Mouse (Mus musculus) midbrain, embryonic 15.5 days (tissue): ENCODE data around the gene Phf21a. TPM values are rescaled to one million over a fixed set of nuclear protein-coding genes. Genes with fewer than 3 reads are reported as not detected.

ENCODE experiments used
- ATAC-seq: fragments of 200-750 bp; cut with Nextera tagmentation; replicated peaks from 2 replicates; pipeline ENCODE4 v1.8.0; 2017; ENCODE audit warnings: moderate TSS enrichment
- H3K27ac ChIP-seq: fragments of 300-500 bp; sonication (generic); 2 replicates; pipeline ENCODE4 v1.5.1; 2015; ENCODE audit warnings: mild to moderate bottlenecking, inconsistent platforms
- H3K27me3 ChIP-seq: fragments of 300-500 bp; sonication (generic); replicated peaks from 2 replicates; pipeline ENCODE4 v1.6.1; 2015; ENCODE audit warnings: inconsistent platforms
- H3K36me3 ChIP-seq: fragments of 300-500 bp; sonication (generic); replicated peaks from 2 replicates; pipeline ENCODE4 v1.6.1; 2015; ENCODE audit warnings: inconsistent platforms
- H3K4me1 ChIP-seq: fragments of 300-500 bp; sonication (generic); 2 replicates; pipeline ENCODE4 v1.6.1; 2015; ENCODE audit warnings: inconsistent platforms
- H3K4me2 ChIP-seq: fragments of 300-500 bp; sonication (generic); 2 replicates; pipeline ENCODE4 v1.6.1; 2015; ENCODE audit warnings: inconsistent platforms, mild to moderate bottlenecking, moderate library complexity
- H3K4me3 ChIP-seq: fragments of 300-500 bp; sonication (generic); 2 replicates; pipeline ENCODE4 v1.5.1; 2015; ENCODE audit warnings: mild to moderate bottlenecking, inconsistent platforms
- H3K9ac ChIP-seq: fragments of 300-500 bp; sonication (generic); 2 replicates; pipeline ENCODE4 v1.6.1; 2015; ENCODE audit warnings: mild to moderate bottlenecking, inconsistent platforms
- H3K9me3 ChIP-seq: fragments of 300-500 bp; sonication (generic); 2 replicates; pipeline ENCODE4 v1.6.1; 2016; ENCODE audit warnings: inconsistent platforms
- WGBS: fragments of 180-500 bp; shearing (Covaris S2); methylation state at CpG from one replicate; pipeline ENCODE4 v1.1.7; 2015; ENCODE audit warnings: mixed read lengths; 5-methylcytosine and 5-hydroxymethylcytosine counted together
- polyA plus RNA-seq: library from polyadenylated mRNA; unstranded; fragments of >200 nt; fragmentation: Nextera tagmentation; extraction: Ambion mirVana; gene quantifications from 2 replicates; pipeline ENCODE4 v1.2.1, GENCODE M21; 2015

Gene Phf21a
- 37.2 and 40.4 TPM in 2 replicates for polyA plus RNA-seq

GRCm38 (mm10) chr2:92092817-92093216, at the start of gene Phf21a:
Gene Phf21a (plus strand): TSS chr2:92093117.
- Histone ChIP-seq H3K4me2 (no peak within 1 kb of the TSS), H3K27me3 (no peaks in the 10 kb centered on the region), H3K4me1 (no peaks in the 10 kb centered on the region), H3K36me3 (no peaks in the 10 kb centered on the region), H3K27ac (no peak within 1 kb of the TSS), H3K4me3 (no peak within 1 kb of the TSS), H3K9me3 (no peaks in the 10 kb centered on the region), H3K9ac (no peak within 1 kb of the TSS)
- no peak for ATAC-seq
- 86% methylated on average over 2 of the region's 2 CpGs for WGBS

DNA sequence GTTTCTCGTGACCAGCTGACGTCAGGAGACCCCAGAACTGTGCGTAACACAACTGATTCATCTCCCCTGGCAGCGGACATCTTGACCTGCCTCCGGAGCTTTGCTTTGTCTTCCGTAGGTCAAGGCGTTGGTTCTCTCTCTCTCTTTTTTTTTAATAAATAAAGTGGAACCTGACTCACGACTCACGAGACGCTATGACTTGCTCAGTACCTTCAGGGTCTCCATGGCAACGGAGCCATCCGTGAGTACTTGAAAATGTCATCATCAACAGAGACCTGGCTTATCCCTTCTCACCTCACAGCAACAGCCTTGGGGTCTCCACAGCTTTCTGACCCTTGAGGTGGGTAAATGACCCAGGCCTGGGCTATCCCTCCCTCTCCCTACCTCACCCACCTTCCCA, 49.6 kb upstream of the Phf21a start:
- H3K4me2 ChIP-seq: no peak overlapping the region
- 73% methylated on average over 12 of the region's 12 CpGs for WGBS
- H3K27ac ChIP-seq: no peak overlapping the region; the same call in 1 of the 2 replicates
- no peaks in the 10 kb centered on the region for H3K27me3 ChIP-seq
- H3K4me1 ChIP-seq: no peaks in the 10 kb centered on the region
- H3K9ac ChIP-seq: no peak overlapping the region
- no peak overlapping the region for H3K4me3 ChIP-seq
- no peak for ATAC-seq
- H3K9me3 ChIP-seq: no peaks in the 10 kb centered on the region
- H3K36me3 ChIP-seq: no peaks in the 10 kb centered on the region

- Histone ChIP-seq H3K4me3 (no peak overlapping the region), H3K36me3 (no peaks in the 10 kb centered on the region), H3K27me3 (no peaks in the 10 kb centered on the region), H3K9ac (no peak overlapping the region), H3K4me2 (no peak overlapping the region), H3K9me3 (no peaks in the 10 kb centered on the region), H3K4me1 (no peaks in the 10 kb centered on the region), H3K27ac (no peak overlapping the region)
- no peak for ATAC-seq
- 36% methylated on average over 4 of the region's 4 CpGs for WGBS
Observed at GRCm38 (mm10) chr2:92047601-92048000, 45.3 kb upstream of the Phf21a start.

- WGBS: 77% methylated on average over 9 of the region's 9 CpGs
- no peaks in the 10 kb centered on the region for H3K9me3 ChIP-seq
- no peaks in the 10 kb centered on the region for H3K4me1 ChIP-seq
- H3K36me3 ChIP-seq: no peaks in the 10 kb centered on the region
- no peak overlapping the region for H3K27ac ChIP-seq
- no peaks in the 10 kb centered on the region for H3K27me3 ChIP-seq
- no peak for ATAC-seq
- no peak overlapping the region for H3K4me3 ChIP-seq
- no peak overlapping the region for H3K9ac ChIP-seq
- H3K4me2 ChIP-seq: no peak overlapping the region
Observed at GRCm38 (mm10) chr2:92048034-92048690, 44.8 kb upstream of the Phf21a start.

DNA sequence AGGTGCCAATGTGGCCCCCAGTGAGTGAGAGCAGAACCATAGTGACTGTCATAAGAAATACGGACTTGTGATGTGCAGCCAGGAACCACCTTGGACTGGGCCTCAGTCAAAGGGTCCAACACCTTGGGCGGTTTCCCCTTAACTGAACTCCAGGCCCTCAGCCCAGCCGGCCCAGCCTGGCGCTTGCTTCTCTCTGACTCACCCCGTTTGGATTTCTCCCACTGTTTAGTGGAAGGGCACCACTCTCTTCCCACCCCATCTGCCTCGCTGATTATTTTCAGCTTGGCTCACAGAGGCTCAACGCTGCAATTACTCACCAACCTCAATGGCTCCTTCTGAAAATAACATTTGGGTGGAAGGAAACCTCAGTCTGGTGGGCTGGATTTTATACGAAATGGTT, 40.7 kb upstream of the Phf21a start:
- ATAC-seq: no peak
- no peaks in the 10 kb centered on the region for H3K9me3 ChIP-seq
- no peak overlapping the region for H3K4me3 ChIP-seq
- H3K27ac ChIP-seq: no peak overlapping the region
- no peaks in the 10 kb centered on the region for H3K36me3 ChIP-seq
- no peak overlapping the region for H3K4me2 ChIP-seq
- H3K27me3 ChIP-seq: peaks cover 26% of the 10 kb centered on the region
- 85% methylated on average over 8 of the region's 8 CpGs for WGBS
- no peak overlapping the region for H3K9ac ChIP-seq
- H3K4me1 ChIP-seq: peaks cover 13% of the 10 kb centered on the region

GRCm38 (mm10) chr2:92052754-92053153, 40.2 kb upstream of the Phf21a start:
- Histone ChIP-seq H3K27me3 (peaks cover 31% of the 10 kb centered on the region), H3K36me3 (no peaks in the 10 kb centered on the region), H3K4me3 (no peak overlapping the region), H3K27ac (no peak overlapping the region), H3K9me3 (no peaks in the 10 kb centered on the region), H3K9ac (no peak overlapping the region), H3K4me2 (no peak overlapping the region), H3K4me1 (peaks cover 13% of the 10 kb centered on the region)
- no peak for ATAC-seq
- 56% methylated on average over 2 of the region's 2 CpGs for WGBS

DNA sequence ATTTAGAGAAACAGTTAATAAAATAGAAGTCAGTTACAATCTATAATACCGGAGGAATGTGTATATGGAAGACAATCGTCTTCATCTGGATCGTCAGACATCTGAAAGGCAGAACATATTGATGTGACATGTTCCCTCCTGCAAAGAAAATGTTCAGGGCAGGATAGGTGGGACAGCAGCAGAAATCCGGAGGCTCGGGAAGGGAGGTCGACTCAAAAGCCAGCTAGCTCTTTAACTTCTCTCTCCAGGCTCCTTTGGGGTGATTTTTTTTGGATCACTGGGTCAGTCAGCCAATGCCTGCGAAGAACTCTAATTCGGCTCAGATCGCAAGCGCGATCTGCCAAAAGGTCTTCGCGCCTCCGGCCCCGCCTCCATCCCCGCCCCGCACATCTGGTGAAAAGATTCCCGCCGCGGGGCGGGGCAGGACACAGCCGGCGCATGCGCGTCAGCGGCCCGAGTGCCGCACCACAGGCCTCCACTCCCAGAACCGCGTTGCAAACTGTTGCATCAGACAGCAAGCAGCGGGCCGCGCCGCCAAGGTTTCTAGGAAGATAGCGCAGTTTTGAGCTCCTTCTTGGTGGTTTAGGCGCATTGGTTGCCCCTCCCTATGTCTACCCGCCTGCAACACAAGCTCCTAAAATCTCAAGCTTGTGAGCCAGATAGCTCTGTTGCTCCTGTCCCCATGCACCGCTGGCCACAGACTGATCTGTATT, 37.7 kb upstream of the Phf21a start:
- Histone ChIP-seq H3K27ac (peak overlapping the region; percentile 57; the same call in 1 of the 2 replicates), H3K4me1 (peaks cover 22% of the 10 kb centered on the region), H3K36me3 (no peaks in the 10 kb centered on the region), H3K4me2 (peak overlapping the region; percentile 83), H3K27me3 (peaks cover 32% of the 10 kb centered on the region), H3K9me3 (no peaks in the 10 kb centered on the region), H3K9ac (0 out of 2 replicates have a peak overlapping the region, but pooled peaks have one; percentile 29), H3K4me3 (peak overlapping the region; percentile 42)
- WGBS: 1% methylated on average over 38 of the region's 38 CpGs
- ATAC-seq: peak; percentile 58

DNA sequence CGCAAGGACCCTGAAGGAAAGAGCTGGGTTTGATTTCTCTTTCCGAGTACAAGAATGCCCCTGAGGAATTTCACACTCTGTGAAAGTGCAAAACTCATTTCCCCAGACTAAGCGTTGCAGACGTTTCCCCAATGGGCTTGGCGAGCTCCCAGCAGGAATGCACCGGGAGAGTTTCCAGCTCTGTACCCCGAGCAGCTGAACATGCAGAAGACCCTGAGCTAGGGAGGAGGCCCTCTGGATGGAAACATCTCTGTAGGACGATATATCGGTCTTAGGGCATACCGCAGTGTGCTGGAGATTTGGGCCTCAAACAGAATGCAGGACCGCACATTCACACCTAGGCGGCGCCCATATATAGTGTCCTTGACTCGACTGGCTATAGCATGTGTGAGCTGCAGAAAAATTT, 37.1 kb upstream of the Phf21a start:
- peaks cover 32% of the 10 kb centered on the region for H3K27me3 ChIP-seq
- peak overlapping the region; percentile 57; the same call in 1 of the 2 replicates for H3K27ac ChIP-seq
- H3K9ac ChIP-seq: 0 out of 2 replicates have a peak overlapping the region, but pooled peaks have one; percentile 29
- peak overlapping the region; percentile 83 for H3K4me2 ChIP-seq
- peak overlapping the region; percentile 42 for H3K4me3 ChIP-seq
- WGBS: under 1% methylated on average over 14 of the region's 14 CpGs
- H3K4me1 ChIP-seq: peaks cover 24% of the 10 kb centered on the region
- no peaks in the 10 kb centered on the region for H3K9me3 ChIP-seq
- H3K36me3 ChIP-seq: no peaks in the 10 kb centered on the region
- peak; percentile 45; the same call in 1 of the 2 replicates for ATAC-seq

- peaks cover 32% of the 10 kb centered on the region for H3K27me3 ChIP-seq
- no peak overlapping the region for H3K27ac ChIP-seq
- H3K9me3 ChIP-seq: no peaks in the 10 kb centered on the region
- H3K36me3 ChIP-seq: no peaks in the 10 kb centered on the region
- 85% methylated on average over 13 of the region's 13 CpGs for WGBS
- H3K4me3 ChIP-seq: no peak overlapping the region
- peaks cover 24% of the 10 kb centered on the region for H3K4me1 ChIP-seq
- no peak overlapping the region for H3K9ac ChIP-seq
- no peak overlapping the region for H3K4me2 ChIP-seq
- no peak for ATAC-seq
Observed at GRCm38 (mm10) chr2:92056760-92057159, 36.2 kb upstream of the Phf21a start.

DNA sequence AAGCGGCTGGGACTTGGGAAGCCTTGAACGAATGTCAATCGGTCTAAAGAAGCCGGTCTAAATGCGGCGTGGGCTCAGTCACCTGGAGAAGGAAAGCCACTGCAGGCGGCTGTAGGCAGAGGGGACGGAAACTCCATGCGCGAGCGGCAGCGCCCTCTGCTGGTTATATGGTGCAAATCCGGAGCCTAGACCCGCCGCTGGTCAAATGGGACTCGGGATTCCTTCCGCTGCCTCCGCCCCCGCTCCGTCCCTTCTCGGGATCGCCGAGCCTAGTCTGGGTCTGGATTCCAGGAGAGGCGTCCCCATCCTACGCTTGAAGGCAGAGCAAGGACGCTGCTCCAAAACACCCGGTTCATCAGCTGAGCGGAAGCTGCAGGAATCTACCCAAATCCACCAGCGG, 34.4 kb upstream of the Phf21a start:
- peak; percentile 61 for ATAC-seq
- Histone ChIP-seq H3K4me3 (peak overlapping the region; percentile 70), H3K9ac (peak overlapping the region; percentile 85), H3K27ac (peak overlapping the region; percentile 90), H3K27me3 (peaks cover 32% of the 10 kb centered on the region), H3K4me1 (peaks cover 24% of the 10 kb centered on the region), H3K36me3 (no peaks in the 10 kb centered on the region), H3K4me2 (peak overlapping the region; percentile 88), H3K9me3 (no peaks in the 10 kb centered on the region)
- WGBS: under 1% methylated on average over 29 of the region's 29 CpGs

DNA sequence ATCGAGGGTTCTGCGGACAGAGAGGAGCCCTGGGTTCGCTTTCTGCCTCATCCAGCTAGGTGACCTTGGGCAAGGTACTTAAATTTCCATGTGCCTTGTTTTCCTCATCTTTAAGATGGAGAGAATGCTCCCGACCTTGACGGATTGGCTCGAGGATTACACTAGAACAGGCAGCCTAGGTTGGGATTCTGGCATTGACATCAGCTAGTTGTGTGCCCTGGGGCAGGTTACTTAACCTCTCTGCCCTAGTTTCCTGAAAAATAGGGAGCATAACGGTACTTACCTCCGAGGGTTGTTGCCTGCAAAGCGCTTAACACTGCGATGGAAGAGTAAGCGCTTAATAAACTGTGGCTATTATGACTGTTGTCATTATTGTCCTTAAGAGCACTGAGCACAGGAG, 34.0 kb upstream of the Phf21a start:
- peak; percentile 21; the same call in 1 of the 2 replicates for ATAC-seq
- H3K4me3 ChIP-seq: peak overlapping the region; percentile 70
- no peaks in the 10 kb centered on the region for H3K9me3 ChIP-seq
- H3K4me2 ChIP-seq: peak overlapping the region; percentile 88
- H3K36me3 ChIP-seq: no peaks in the 10 kb centered on the region
- peaks cover 24% of the 10 kb centered on the region for H3K4me1 ChIP-seq
- peak overlapping the region; percentile 90 for H3K27ac ChIP-seq
- peaks cover 32% of the 10 kb centered on the region for H3K27me3 ChIP-seq
- 3% methylated on average over 11 of the region's 11 CpGs for WGBS
- H3K9ac ChIP-seq: peak overlapping the region; percentile 85

- H3K4me2 ChIP-seq: peak overlapping the region; percentile 88
- WGBS: under 1% methylated on average over 63 of the region's 63 CpGs
- H3K9ac ChIP-seq: peak overlapping the region; percentile 85
- H3K27me3 ChIP-seq: peaks cover 25% of the 10 kb centered on the region
- peak; percentile 82 for ATAC-seq
- H3K4me3 ChIP-seq: peak overlapping the region; percentile 70
- H3K27ac ChIP-seq: peak overlapping the region; percentile 90
- no peaks in the 10 kb centered on the region for H3K36me3 ChIP-seq
- no peaks in the 10 kb centered on the region for H3K9me3 ChIP-seq
- peaks cover 24% of the 10 kb centered on the region for H3K4me1 ChIP-seq
Observed at GRCm38 (mm10) chr2:92059481-92060220, 33.3 kb upstream of the Phf21a start.
